Mouse (Mus musculus) myocyte (in vitro differentiated cells): ENCODE data around the gene Idh3a.

ENCODE experiments used
- CEBPB ChIP-seq: IDR thresholded peaks from 2 replicates; pipeline ENCODE4 v1.6.1; 2011; ENCODE audit warnings: mild to moderate bottlenecking, moderate library complexity; ENCODE audit not compliant: poor library complexity, insufficient read depth, severe bottlenecking
- MAX ChIP-seq: IDR thresholded peaks from one replicate; pipeline ENCODE4 v1.6.1; 2011; ENCODE audit warnings: low read depth, mild to moderate bottlenecking, control low read depth
- POLR2A ChIP-seq: IDR thresholded peaks from one replicate; pipeline ENCODE4 v1.6.1; 2011; ENCODE audit warnings: low read depth, mild to moderate bottlenecking, control low read depth, moderate library complexity; ENCODE audit not compliant: insufficient read length
- REST ChIP-seq: IDR thresholded peaks from one replicate; pipeline ENCODE4 v1.6.1; 2011; ENCODE audit warnings: mild to moderate bottlenecking, control low read depth, moderate library complexity; ENCODE audit not compliant: insufficient read depth, insufficient read length
- SRF ChIP-seq: IDR thresholded peaks from one replicate; pipeline ENCODE4 v1.6.1; 2011; ENCODE audit warnings: low read depth; ENCODE audit not compliant: control insufficient read depth, insufficient read length
- TCF3 ChIP-seq: IDR thresholded peaks from one replicate; pipeline ENCODE4 v1.6.1; 2011; ENCODE audit warnings: low read depth, control low read depth; ENCODE audit not compliant: insufficient read length
- USF1 ChIP-seq: IDR thresholded peaks from one replicate; pipeline ENCODE4 v1.6.1; 2011; ENCODE audit warnings: low read depth, mild to moderate bottlenecking, control low read depth, moderate library complexity

DNA sequence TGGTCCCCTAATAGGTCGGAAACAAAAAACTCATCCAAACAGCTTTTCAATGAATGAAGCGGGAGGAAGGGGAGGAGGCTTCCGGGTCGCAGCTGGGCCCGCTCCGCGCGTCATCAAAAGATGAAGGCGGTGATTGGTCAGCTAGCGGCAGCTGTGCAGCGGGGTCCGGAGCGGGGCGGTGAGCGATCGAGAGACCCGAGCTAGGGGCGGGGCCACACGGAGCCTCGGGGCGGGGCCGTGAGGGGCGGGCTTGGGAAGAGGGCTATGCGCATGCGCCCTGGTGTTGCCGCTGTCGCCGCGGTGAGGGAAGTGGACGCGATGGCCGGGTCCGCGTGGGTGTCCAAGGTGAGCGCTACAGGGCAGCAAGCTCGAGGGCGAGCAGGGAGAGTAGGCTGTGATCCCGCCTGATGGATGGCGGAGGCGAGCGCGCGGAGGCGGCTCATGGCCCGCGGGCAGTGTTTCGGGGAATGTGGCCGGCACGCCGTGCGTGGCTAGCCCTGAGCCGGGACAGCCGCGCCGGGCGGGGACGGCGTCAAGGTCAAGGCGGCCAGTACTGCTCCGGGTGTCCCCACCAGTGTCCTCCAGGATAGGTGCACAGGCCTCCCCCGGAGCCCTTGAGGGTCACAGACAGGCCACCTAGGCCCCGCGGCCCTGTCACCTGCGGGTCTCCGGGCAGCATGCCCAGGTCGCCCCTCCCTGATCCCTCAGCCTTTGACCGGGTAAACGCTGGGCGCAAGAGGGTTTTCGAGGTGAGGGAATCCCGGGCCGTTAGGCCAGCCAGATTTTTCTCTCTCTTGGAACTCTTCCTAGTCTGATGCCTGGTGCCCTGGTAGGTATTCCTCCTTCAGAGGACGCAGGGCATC is at the start of gene Idh3a:
- TF ChIP-seq POLR2A (peak; percentile 99), SRF (no peak), TCF3 (no peak), REST (peak; percentile 27), USF1 (no peak), MAX (no peak), CEBPB (no peak)
